Mouse (Mus musculus) limb, embryonic 15.5 days (tissue): ENCODE measurements around the gene Rapgefl1. TPM values are rescaled to one million over a fixed set of nuclear protein-coding genes. Genes with fewer than 3 reads are reported as not detected.

ENCODE experiments used
- ATAC-seq: fragments of 200-750 bp; cut with Nextera tagmentation; 2 replicates; pipeline ENCODE4 v1.8.0; 2017; ENCODE audit warnings: low read depth, moderate TSS enrichment; ENCODE audit not compliant: insufficient number of reproducible peaks, low FRiP score, low TSS enrichment
- H3K27ac ChIP-seq: fragments of 300-500 bp; sonication (generic); 2 replicates; pipeline ENCODE4 v1.5.1; 2015; ENCODE audit warnings: moderate library complexity, mild to moderate bottlenecking, inconsistent platforms
- H3K27me3 ChIP-seq: fragments of 300-500 bp; sonication (generic); 2 replicates; pipeline ENCODE4 v1.6.1; 2015; ENCODE audit warnings: inconsistent platforms
- H3K36me3 ChIP-seq: fragments of 300-500 bp; sonication (generic); 2 replicates; pipeline ENCODE4 v1.6.1; 2015; ENCODE audit warnings: inconsistent platforms
- H3K4me1 ChIP-seq: fragments of 300-500 bp; sonication (generic); 2 replicates; pipeline ENCODE4 v1.6.1; 2015; ENCODE audit warnings: inconsistent platforms
- H3K4me2 ChIP-seq: fragments of 300-500 bp; sonication (generic); 2 replicates; pipeline ENCODE4 v1.6.1; 2015; ENCODE audit warnings: mild to moderate bottlenecking, inconsistent platforms
- H3K4me3 ChIP-seq: fragments of 300-500 bp; sonication (generic); 2 replicates; pipeline ENCODE4 v1.5.1; 2015; ENCODE audit warnings: mild to moderate bottlenecking, inconsistent platforms
- H3K9ac ChIP-seq: fragments of 300-500 bp; sonication (generic); 2 replicates; pipeline ENCODE4 v1.6.1; 2015; ENCODE audit warnings: inconsistent platforms
- H3K9me3 ChIP-seq: fragments of 300-500 bp; sonication (generic); 2 replicates; pipeline ENCODE4 v1.6.1; 2016; ENCODE audit warnings: inconsistent platforms
- WGBS: fragments of 180-500 bp; shearing (Covaris S2); methylation state at CpG from one replicate; pipeline ENCODE4 v1.1.7; 2015; 5-methylcytosine and 5-hydroxymethylcytosine counted together
- polyA plus RNA-seq: library from polyadenylated mRNA; unstranded; fragments of >200 nt; fragmentation: Nextera tagmentation; extraction: Ambion mirVana; gene quantifications from 2 replicates; pipeline ENCODE4 v1.2.1, GENCODE M21; 2015

The Rapgefl1 gene
- polyA plus RNA-seq, 1 experiment from 2014 or later, result 11.1 TPM

DNA sequence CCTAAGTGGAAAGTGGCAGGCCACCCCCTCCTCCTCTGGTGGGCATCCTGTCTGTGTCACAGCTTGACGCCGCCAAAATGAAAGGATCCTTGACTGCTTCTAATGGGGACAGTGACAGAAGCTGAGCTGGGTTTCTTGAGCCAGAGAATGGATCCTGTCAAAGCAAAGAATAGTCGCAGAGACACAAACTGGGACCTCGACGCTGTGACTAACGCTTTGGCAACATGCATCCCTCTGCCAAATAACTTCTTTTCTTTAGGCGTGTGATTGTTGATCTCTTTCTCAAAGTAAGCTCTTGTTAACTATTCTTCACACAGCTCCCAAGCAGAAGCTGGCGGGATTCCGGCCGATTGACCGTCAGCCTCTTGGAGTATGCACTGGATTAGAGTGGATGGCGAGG, 30.7 kb downstream of the Rapgefl1 start:
- 92% methylated on average over 12 of the region's 12 CpGs for WGBS
- Histone ChIP-seq H3K4me1 (peaks cover 17% of the 10 kb centered on the region), H3K27ac (no peak overlapping the region), H3K27me3 (no peaks in the 10 kb centered on the region), H3K9ac (no peak overlapping the region), H3K4me2 (no peak overlapping the region), H3K9me3 (no peaks in the 10 kb centered on the region), H3K4me3 (no peak overlapping the region), H3K36me3 (peaks cover 28% of the 10 kb centered on the region)
- ATAC-seq, result no peak

DNA sequence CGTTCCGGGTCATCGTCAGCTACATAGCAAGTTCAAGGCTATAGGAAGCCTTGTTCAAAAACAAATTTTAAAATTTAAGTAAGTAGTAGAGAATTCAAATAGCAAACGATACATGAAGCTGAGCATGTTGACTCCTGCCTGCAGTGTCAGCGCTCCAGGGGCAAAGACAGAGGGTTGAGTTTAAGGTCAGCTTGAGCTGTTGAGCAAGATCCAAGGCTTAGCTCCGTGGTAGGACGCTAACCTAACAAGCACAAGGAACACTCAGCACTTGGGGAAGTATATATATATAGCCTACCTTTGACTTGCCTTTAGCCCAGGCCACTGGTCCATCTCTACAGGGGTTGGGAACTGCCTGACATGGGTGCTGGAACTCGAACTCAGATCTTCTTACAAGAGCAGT, 33.3 kb downstream of the Rapgefl1 start:
- no peak for ATAC-seq
- H3K27me3 ChIP-seq, result no peaks in the 10 kb centered on the region
- no peak overlapping the region for H3K4me3 ChIP-seq
- no peak overlapping the region for H3K27ac ChIP-seq
- 85% methylated on average over 8 of the region's 8 CpGs for WGBS
- no peak overlapping the region for H3K9ac ChIP-seq
- no peaks in the 10 kb centered on the region for H3K9me3 ChIP-seq
- peaks cover 6% of the 10 kb centered on the region for H3K4me1 ChIP-seq
- H3K36me3 ChIP-seq, result peaks cover 34% of the 10 kb centered on the region
- no peak overlapping the region for H3K4me2 ChIP-seq

DNA sequence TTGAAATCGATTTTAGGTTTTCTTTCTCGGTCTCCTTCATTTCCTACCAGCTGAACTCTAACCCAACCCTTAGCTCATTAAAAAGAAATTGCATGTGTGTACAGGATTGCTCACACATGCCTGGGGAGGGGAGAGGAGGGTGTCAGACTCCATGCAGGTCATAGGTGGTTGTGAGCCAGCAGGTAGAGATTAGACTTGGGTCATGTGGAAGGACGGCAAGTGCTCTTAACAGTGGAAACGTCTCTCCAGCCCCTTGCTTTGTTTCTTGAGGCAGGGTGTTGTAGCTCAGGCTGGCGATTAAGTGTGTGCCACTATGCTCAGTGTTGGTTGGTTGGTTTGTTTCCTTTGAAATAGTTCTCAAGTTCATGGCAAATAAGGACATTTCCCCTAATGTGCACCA, 34.2 kb downstream of the Rapgefl1 start:
- Histone ChIP-seq H3K9me3 (no peaks in the 10 kb centered on the region), H3K27me3 (no peaks in the 10 kb centered on the region), H3K4me3 (no peak overlapping the region), H3K4me2 (no peak overlapping the region), H3K36me3 (peaks cover 34% of the 10 kb centered on the region), H3K9ac (no peak overlapping the region), H3K27ac (no peak overlapping the region), H3K4me1 (peaks cover 6% of the 10 kb centered on the region)
- WGBS, result 78% methylated on average over 5 of the region's 5 CpGs
- no peak for ATAC-seq

DNA sequence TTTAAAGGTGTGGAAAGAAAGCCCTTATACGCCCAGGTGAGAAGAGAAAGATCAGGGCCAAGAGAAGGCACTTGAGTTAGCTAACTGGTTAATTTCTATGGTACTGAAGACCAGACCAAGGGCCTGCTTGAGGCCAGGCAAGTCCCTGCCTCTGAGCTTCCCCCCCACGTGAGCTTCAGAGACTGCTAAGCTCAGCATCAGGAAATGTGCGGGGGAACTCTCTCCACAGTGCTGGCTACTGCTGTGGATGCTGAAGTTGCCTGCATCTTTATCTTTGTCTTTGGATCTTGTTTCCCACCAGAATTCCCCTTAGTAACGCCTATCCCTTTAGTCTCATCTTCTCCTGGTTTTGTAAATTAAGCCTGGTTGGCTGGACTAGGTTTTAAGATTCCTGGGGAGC, 34.8 kb downstream of the Rapgefl1 start:
- H3K4me2 ChIP-seq, result no peak overlapping the region
- H3K9ac ChIP-seq, result no peak overlapping the region
- H3K27me3 ChIP-seq, result no peaks in the 10 kb centered on the region
- H3K36me3 ChIP-seq, result peaks cover 34% of the 10 kb centered on the region
- H3K9me3 ChIP-seq, result no peaks in the 10 kb centered on the region
- H3K27ac ChIP-seq, result 0 out of 2 replicates have a peak overlapping the region, but pooled peaks have one; percentile 2
- WGBS, result 68% methylated on average over 4 of the region's 4 CpGs
- H3K4me1 ChIP-seq, result peaks cover 6% of the 10 kb centered on the region
- no peak for ATAC-seq
- H3K4me3 ChIP-seq, result no peak overlapping the region

DNA sequence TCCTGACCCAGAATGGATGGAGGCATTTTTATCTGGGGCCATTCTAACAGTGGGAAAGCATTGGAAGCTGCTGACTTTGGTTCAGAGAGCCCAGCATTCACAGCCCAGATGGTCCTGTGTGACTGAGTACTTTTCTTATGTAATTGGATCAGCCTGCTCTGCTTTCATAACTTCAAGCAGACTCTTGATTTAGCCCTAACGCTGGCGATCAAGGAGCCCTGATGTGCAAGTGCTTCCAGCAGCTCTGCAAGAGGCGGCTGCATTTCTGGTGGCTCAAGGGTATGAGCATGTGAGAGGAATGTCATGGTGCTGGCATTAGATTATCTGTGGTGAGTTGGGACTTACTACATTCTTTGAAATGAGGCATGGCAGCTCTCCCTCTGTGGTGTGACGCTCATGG, 35.5 kb downstream of the Rapgefl1 start:
- WGBS, result 34% methylated on average over 4 of the region's 4 CpGs
- peak overlapping the region; percentile 2; the same call in 1 of the 2 replicates for H3K27ac ChIP-seq
- H3K9ac ChIP-seq, result no peak overlapping the region
- ATAC-seq, result no peak; the same call in 1 of the 2 replicates
- peaks cover 6% of the 10 kb centered on the region for H3K4me1 ChIP-seq
- H3K4me3 ChIP-seq, result no peak overlapping the region
- H3K4me2 ChIP-seq, result no peak overlapping the region
- H3K27me3 ChIP-seq, result no peaks in the 10 kb centered on the region
- no peaks in the 10 kb centered on the region for H3K9me3 ChIP-seq
- H3K36me3 ChIP-seq, result peaks cover 33% of the 10 kb centered on the region

DNA sequence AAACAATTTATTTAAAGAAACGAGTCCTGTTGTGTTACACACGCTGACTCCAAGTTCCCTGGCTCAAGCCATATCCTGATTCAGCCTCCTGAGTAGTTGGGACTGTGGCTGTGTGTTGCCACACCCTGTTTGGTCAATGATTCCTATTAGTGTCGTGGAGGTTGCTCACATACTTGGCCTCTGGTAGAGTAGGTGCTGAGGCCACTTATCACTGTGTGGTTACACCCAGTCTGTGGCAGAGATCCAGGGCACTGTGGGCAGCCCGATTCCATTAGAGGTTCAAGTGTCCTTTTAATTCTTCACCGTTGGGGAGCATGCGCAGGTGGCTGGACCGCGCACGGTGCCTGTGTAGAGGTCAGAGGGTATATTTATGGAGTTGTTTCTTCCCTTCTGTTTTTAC, 37.3 kb downstream of the Rapgefl1 start:
- no peaks in the 10 kb centered on the region for H3K9me3 ChIP-seq
- peaks cover 10% of the 10 kb centered on the region for H3K4me1 ChIP-seq
- H3K9ac ChIP-seq, result no peak overlapping the region
- no peak for ATAC-seq
- no peak overlapping the region for H3K27ac ChIP-seq
- H3K4me3 ChIP-seq, result no peak overlapping the region
- no peak overlapping the region for H3K4me2 ChIP-seq
- WGBS, result 94% methylated on average over 9 of the region's 9 CpGs
- H3K36me3 ChIP-seq, result peaks cover 17% of the 10 kb centered on the region
- H3K27me3 ChIP-seq, result no peaks in the 10 kb centered on the region

DNA sequence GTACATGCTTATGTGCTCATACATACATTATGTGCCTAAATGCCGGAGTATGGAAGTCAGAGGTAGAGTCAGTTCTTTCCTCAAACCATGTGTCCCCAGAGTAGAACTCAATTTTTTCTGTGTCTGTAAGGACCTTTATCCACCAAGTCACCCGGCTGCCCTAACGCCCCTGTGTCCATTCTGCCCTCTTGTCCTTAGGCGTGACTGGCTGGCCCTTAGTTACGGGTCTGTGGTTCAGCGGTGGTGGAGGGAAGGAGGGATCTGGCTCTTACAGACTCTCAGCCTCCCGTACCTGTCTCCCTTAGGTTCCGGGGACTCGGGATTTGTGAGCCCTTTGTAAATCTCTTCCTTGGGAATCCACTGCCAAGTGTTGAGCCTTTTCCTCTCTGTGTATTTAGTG, 40.4 kb downstream of the Rapgefl1 start:
- Histone ChIP-seq H3K27ac (no peak overlapping the region), H3K9me3 (no peaks in the 10 kb centered on the region), H3K4me3 (no peak overlapping the region), H3K4me1 (0 out of 2 replicates have a peak, but pooled peaks cover 7% of the 10 kb centered on the region), H3K27me3 (no peaks in the 10 kb centered on the region), H3K36me3 (peaks cover 10% of the 10 kb centered on the region), H3K4me2 (no peak overlapping the region), H3K9ac (no peak overlapping the region)
- 84% methylated on average over 9 of the region's 9 CpGs for WGBS
- no peak for ATAC-seq

DNA sequence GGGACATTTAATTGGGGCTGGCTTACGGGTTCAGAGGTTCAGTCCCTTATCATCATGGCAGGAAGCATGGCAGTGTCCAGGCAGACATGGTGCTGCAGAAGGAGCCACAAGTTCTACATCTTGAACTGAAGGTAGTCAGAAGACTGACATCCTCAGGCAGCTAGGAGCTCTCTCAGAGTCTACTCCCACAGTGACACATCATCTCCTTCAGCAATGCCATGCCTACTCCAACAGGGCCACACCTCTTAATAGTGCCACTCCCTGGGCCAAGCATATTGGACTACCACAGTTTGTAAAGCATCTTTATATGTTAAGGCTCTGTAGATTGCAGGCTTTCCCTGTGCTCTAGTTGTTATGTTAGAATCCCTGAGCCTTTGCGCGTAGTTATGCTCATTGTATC, 51.1 kb downstream of the Rapgefl1 start:
- H3K4me3 ChIP-seq, result no peak overlapping the region
- H3K27ac ChIP-seq, result no peak overlapping the region
- WGBS, result 98% methylated on average over 3 of the region's 3 CpGs
- no peak for ATAC-seq
- no peaks in the 10 kb centered on the region for H3K9me3 ChIP-seq
- no peak overlapping the region for H3K9ac ChIP-seq
- H3K4me2 ChIP-seq, result no peak overlapping the region
- H3K36me3 ChIP-seq, result peaks cover 80% of the 10 kb centered on the region
- no peaks in the 10 kb centered on the region for H3K4me1 ChIP-seq
- no peaks in the 10 kb centered on the region for H3K27me3 ChIP-seq

DNA sequence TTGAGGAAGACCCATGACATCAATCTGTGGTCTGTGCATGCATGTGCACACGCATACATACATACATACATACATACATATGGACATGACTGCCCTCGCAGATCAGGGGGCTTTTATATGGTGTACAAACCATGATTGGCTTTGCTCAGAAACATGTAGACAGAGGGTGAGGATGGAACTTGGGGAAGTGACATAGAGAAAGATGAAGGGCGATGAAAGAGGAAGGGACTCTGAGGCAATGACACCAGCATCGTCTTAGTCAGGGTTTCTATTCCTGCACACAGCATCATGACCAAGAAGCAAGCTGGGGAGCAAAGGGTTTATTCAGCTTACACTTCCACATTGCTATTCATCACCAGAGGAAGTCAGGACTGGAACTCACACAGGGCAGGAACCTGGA, 52.5 kb downstream of the Rapgefl1 start:
- Histone ChIP-seq H3K4me1 (no peaks in the 10 kb centered on the region), H3K36me3 (peaks cover 94% of the 10 kb centered on the region), H3K27me3 (no peaks in the 10 kb centered on the region), H3K4me2 (no peak overlapping the region), H3K9me3 (no peaks in the 10 kb centered on the region), H3K27ac (no peak overlapping the region), H3K4me3 (no peak overlapping the region), H3K9ac (no peak overlapping the region)
- 88% methylated on average over 4 of the region's 4 CpGs for WGBS
- ATAC-seq, result no peak

DNA sequence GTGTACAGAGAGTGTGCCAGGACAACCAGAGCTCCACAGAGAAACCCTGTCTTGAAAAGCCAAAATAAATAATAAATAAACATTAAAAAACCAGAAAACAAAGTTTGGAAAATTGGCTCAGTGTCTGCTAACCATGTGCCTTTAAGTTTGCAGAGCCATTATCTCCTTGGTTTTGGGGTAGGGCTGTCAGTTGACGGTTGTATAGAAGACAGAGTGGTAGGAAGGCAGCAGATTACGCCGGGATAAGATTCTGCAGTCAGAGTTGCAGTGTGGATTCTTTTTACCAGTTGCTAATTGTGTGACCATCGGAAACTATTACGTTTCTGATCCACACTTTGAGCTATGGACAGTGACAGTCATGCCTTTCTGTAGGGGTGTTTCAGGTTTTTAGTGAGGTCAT, 53.4 kb downstream of the Rapgefl1 start:
- Histone ChIP-seq H3K27ac (no peak overlapping the region), H3K27me3 (no peaks in the 10 kb centered on the region), H3K4me2 (no peak overlapping the region), H3K9ac (no peak overlapping the region), H3K4me3 (no peak overlapping the region), H3K9me3 (no peaks in the 10 kb centered on the region), H3K4me1 (no peaks in the 10 kb centered on the region), H3K36me3 (peaks cover 92% of the 10 kb centered on the region)
- no peak for ATAC-seq
- WGBS, result 82% methylated on average over 5 of the region's 5 CpGs

DNA sequence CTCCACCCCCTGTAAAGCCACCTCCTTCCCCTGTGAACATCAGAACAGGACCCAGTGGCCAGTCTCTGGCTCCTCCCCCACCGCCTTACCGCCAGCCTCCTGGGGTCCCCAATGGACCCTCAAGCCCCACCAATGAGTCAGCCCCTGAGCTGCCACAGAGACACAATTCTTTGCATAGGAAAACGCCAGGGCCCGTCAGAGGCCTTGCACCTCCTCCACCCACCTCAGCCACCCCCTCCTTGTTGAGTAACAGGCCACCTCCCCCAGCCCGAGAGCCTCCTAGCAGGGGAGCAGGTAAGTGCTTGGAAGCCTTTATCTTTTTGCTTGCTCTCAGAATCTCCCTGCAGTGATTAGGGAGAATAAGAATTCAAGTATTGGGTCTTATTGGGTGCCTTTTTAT, 55.8 kb downstream of the Rapgefl1 start:
- H3K27ac ChIP-seq, result 0 out of 2 replicates have a peak overlapping the region, but pooled peaks have one; percentile 6
- 60% methylated on average over 5 of the region's 5 CpGs for WGBS
- H3K4me2 ChIP-seq, result no peak overlapping the region

DNA sequence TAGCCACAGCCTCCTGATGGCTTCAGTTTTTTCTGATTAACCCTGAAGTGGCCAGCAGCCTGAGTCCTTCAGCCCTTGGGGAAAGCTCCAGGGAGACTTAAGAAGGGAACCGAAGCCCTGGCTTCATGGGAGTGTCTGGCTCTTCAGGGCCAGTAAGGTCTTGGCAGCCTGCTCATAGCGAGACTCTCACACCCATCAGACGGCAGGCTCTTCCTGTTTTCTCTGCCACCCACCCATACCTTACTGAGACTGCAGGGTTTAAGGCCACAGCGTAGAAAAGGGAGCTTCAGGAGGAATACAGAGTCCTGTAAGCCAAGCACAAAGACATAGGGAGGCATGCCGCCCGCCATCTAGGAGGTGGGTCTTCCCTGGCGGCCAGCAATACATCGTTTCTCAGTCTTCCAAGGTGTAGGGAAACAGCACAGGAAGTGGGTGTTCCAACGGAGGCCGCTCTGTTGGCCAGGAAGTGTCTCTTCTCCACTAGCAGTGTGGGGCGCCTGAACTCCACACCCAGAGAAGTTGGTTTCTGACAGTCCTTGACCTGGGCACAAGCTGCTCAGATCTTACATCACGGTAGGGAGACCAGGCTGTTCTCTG, 64.0 kb downstream of the Rapgefl1 start:
- 81% methylated on average over 12 of the region's 12 CpGs for WGBS
- H3K36me3 ChIP-seq, result peaks cover 70% of the 10 kb centered on the region
- peaks cover 7% of the 10 kb centered on the region; the same call in 1 of the 2 replicates for H3K4me1 ChIP-seq
- no peak overlapping the region for H3K27ac ChIP-seq
- no peak overlapping the region for H3K9ac ChIP-seq
- no peaks in the 10 kb centered on the region for H3K27me3 ChIP-seq
- no peaks in the 10 kb centered on the region for H3K9me3 ChIP-seq
- no peak for ATAC-seq
- no peak overlapping the region for H3K4me3 ChIP-seq
- no peak overlapping the region for H3K4me2 ChIP-seq

More for the DNA sequence above, 55.8 kb downstream of the Rapgefl1 start:
- Histone ChIP-seq H3K9me3 (no peaks in the 10 kb centered on the region), H3K27me3 (no peaks in the 10 kb centered on the region), H3K4me3 (no peak overlapping the region), H3K4me1 (no peaks in the 10 kb centered on the region), H3K36me3 (peaks cover 94% of the 10 kb centered on the region), H3K9ac (no peak overlapping the region)
- ATAC-seq, result no peak
